Mouse (Mus musculus) erythroblast, embryonic 14.5 days (primary cell): ENCODE measurements around the gene Agap1.

ENCODE experiments used
- GATA1 ChIP-seq: IDR thresholded peaks from 2 replicates; pipeline ENCODE4 v1.6.1; 2012; ENCODE audit warnings: low read length, inconsistent platforms, mixed read lengths
- TAL1 ChIP-seq: IDR thresholded peaks from 3 replicates; pipeline ENCODE4 v1.6.1; 2012; ENCODE audit warnings: low read length, inconsistent platforms, mixed read lengths

DNA sequence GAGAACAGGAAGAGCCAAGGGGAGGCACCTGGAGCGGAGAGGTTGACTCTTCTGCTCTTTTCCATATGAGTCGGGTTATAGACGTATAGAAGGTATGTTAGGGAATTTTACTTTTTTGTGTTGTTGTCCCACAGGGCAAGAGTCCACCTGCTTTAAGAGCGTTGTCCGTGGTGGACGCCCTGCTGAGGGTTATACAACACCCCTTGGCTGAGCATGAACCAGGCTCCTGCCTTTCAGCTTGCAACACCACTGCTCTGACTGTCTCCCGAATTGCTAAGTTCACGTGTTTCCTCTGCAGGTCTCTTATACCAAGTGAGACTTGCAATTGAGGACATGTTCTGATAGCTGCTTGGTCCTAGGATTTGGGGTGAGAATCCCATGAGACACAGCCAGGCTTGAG is 358.2 kb downstream of the Agap1 start:
- TF ChIP-seq TAL1 = no peak
- TF ChIP-seq GATA1 = no peak
